Mouse (Mus musculus): ENCODE results near the gene Prpsap2. TPM values are rescaled to one million over a fixed set of nuclear protein-coding genes. Genes with fewer than 3 reads are reported as not detected.

The Prpsap2 gene
- total RNA-seq, 2 experiments from 2014 or later, result 37.5 to 46.4 TPM

- no peak for ATAC-seq (replicated peaks; ENCODE audit: poor library complexity)
These were observed 43.9 kb downstream of the Prpsap2 start for GRCm38 (mm10) chr11:61717990-61718389.

GRCm38 (mm10) chr11:61715130-61715529 lies 46.8 kb downstream of the Prpsap2 start:
- ATAC-seq (replicated peaks; ENCODE audit: poor library complexity), result no peak

GRCm38 (mm10) chr11:61714346-61715117 lies 47.4 kb downstream of the Prpsap2 start:
- peak; percentile 89 for ATAC-seq (replicated peaks; ENCODE audit: poor library complexity)

GRCm38 (mm10) chr11:61713157-61713855 lies 48.6 kb downstream of the Prpsap2 start:
- ATAC-seq (replicated peaks; ENCODE audit: poor library complexity), result no peak

- ATAC-seq (replicated peaks; ENCODE audit: poor library complexity), result no peak
These were observed 53.0 kb downstream of the Prpsap2 start for GRCm38 (mm10) chr11:61708928-61709327.

- no peak for ATAC-seq (replicated peaks; ENCODE audit: poor library complexity)
These were observed 55.7 kb downstream of the Prpsap2 start for GRCm38 (mm10) chr11:61706232-61706631.

- ATAC-seq (replicated peaks; ENCODE audit: poor library complexity), result no peak
These were observed 56.3 kb downstream of the Prpsap2 start for GRCm38 (mm10) chr11:61705581-61705980.

GRCm38 (mm10) chr11:61702494-61702893 lies 59.4 kb downstream of the Prpsap2 start:
- ATAC-seq (replicated peaks; ENCODE audit: poor library complexity), result no peak

GRCm38 (mm10) chr11:61701696-61702095 lies 60.2 kb downstream of the Prpsap2 start:
- no peak for ATAC-seq (replicated peaks; ENCODE audit: poor library complexity)

- ATAC-seq (replicated peaks; ENCODE audit: poor library complexity), result no peak
These were observed 62.0 kb downstream of the Prpsap2 start for GRCm38 (mm10) chr11:61699933-61700332.

GRCm38 (mm10) chr11:61699460-61699859 lies 62.4 kb downstream of the Prpsap2 start:
- no peak for ATAC-seq (replicated peaks; ENCODE audit: poor library complexity)

GRCm38 (mm10) chr11:61698852-61699251 lies 63.0 kb downstream of the Prpsap2 start:
- no peak for ATAC-seq (replicated peaks; ENCODE audit: poor library complexity)

- no peak for ATAC-seq (replicated peaks; ENCODE audit: poor library complexity)
These were observed 68.9 kb downstream of the Prpsap2 start for GRCm38 (mm10) chr11:61692996-61693395.

GRCm38 (mm10) chr11:61687595-61687994 lies 74.3 kb downstream of the Prpsap2 start:
- no peak for ATAC-seq (replicated peaks; ENCODE audit: poor library complexity)

GRCm38 (mm10) chr11:61686906-61687453 lies 74.9 kb downstream of the Prpsap2 start:
- ATAC-seq (replicated peaks; ENCODE audit: poor library complexity), result no peak

- ATAC-seq (replicated peaks; ENCODE audit: poor library complexity), result peak; percentile 75
These were observed 75.7 kb downstream of the Prpsap2 start for GRCm38 (mm10) chr11:61686141-61686540.

GRCm38 (mm10) chr11:61685119-61685725 lies 76.7 kb downstream of the Prpsap2 start:
- no peak for ATAC-seq (replicated peaks; ENCODE audit: poor library complexity)

GRCm38 (mm10) chr11:61683907-61684731 lies 77.8 kb downstream of the Prpsap2 start, which contains the start of gene Fam83g:
Gene Fam83g (plus strand): TSS chr11:61684091.
- ATAC-seq (replicated peaks; ENCODE audit: poor library complexity), result peak; percentile 47
